Mouse (Mus musculus) midbrain, embryonic 10.5 days (tissue): ENCODE measurements at regions not wholly inside any gene's neighbourhood (a gene's known extent, or its start where the extent isn't known, plus 50 kb on each side); places are given as distances from the start of the nearest gene placed in this dataset.
A peak's percentile ranks its signal among the peaks of the same experiment; 100 is the strongest.

Experiments used
- DNase-seq: peaks from one replicate; pipeline ENCODE4 v3.0.0-alpha.2; 2017; ENCODE audit warnings: low spot score
- H3K27ac ChIP-seq: fragments of 300-500 bp; sonication (generic); replicated peaks from 2 replicates; pipeline ENCODE4 v1.5.1; 2016; ENCODE audit warnings: mild to moderate bottlenecking
- H3K27me3 ChIP-seq: fragments of 300-500 bp; sonication (generic); 2 replicates; pipeline ENCODE4 v1.6.1; 2016; ENCODE audit warnings: low read depth, mild to moderate bottlenecking; ENCODE audit not compliant: poor library complexity, severe bottlenecking
- H3K36me3 ChIP-seq: fragments of 300-500 bp; sonication (generic); 2 replicates; pipeline ENCODE4 v1.6.1; 2016; ENCODE audit warnings: mild to moderate bottlenecking, moderate library complexity
- H3K4me1 ChIP-seq: fragments of 300-500 bp; sonication (generic); 2 replicates; pipeline ENCODE4 v1.6.1; 2016
- H3K4me3 ChIP-seq: fragments of 300-500 bp; sonication (generic); 2 replicates; pipeline ENCODE4 v1.5.1; 2016; ENCODE audit warnings: mild to moderate bottlenecking, moderate library complexity
- H3K9me3 ChIP-seq: fragments of 300-500 bp; sonication (generic); replicated peaks from 2 replicates; pipeline ENCODE4 v1.6.1; 2016; ENCODE audit warnings: mild to moderate bottlenecking
- WGBS: fragments of 180-500 bp; shearing (Covaris S2); methylation state at CpG from one replicate; pipeline ENCODE4 v1.1.7; 2016; 5-methylcytosine and 5-hydroxymethylcytosine counted together

GRCm38 (mm10) chr10:91734691-91735090 lies 553.6 kb upstream of the Tmpo start:
- no peak overlapping the region for H3K4me3 ChIP-seq
- no peaks in the 10 kb centered on the region for H3K9me3 ChIP-seq
- 81% methylated on average over 8 of the region's 8 CpGs for WGBS
- DNase-seq: no peak
- H3K4me1 ChIP-seq: no peaks in the 10 kb centered on the region
- no peaks in the 10 kb centered on the region for H3K36me3 ChIP-seq
- H3K27me3 ChIP-seq: no peaks in the 10 kb centered on the region; the same call in 1 of the 2 replicates
- no peak overlapping the region for H3K27ac ChIP-seq

- WGBS: 83% methylated on average over 9 of the region's 9 CpGs
These were observed 551.0 kb upstream of the Tmpo start for GRCm38 (mm10) chr10:91732007-91732589.

GRCm38 (mm10) chr10:91730062-91730461 lies 548.9 kb upstream of the Tmpo start:
- 86% methylated on average over 6 of the region's 6 CpGs for WGBS
- H3K36me3 ChIP-seq: no peaks in the 10 kb centered on the region
- H3K4me1 ChIP-seq: no peaks in the 10 kb centered on the region
- no peak overlapping the region for H3K4me3 ChIP-seq
- no peaks in the 10 kb centered on the region; the same call in 1 of the 2 replicates for H3K27me3 ChIP-seq
- no peak for DNase-seq
- no peak overlapping the region for H3K27ac ChIP-seq
- H3K9me3 ChIP-seq: no peaks in the 10 kb centered on the region

More at GRCm38 (mm10) chr10:91732007-91732589, 551.0 kb upstream of the Tmpo start:
- H3K27me3 ChIP-seq: no peaks in the 10 kb centered on the region; the same call in 1 of the 2 replicates
- H3K27ac ChIP-seq: no peak overlapping the region
- H3K4me3 ChIP-seq: no peak overlapping the region
- H3K9me3 ChIP-seq: no peaks in the 10 kb centered on the region
- H3K4me1 ChIP-seq: no peaks in the 10 kb centered on the region
- no peak for DNase-seq
- H3K36me3 ChIP-seq: no peaks in the 10 kb centered on the region

GRCm38 (mm10) chr10:91719561-91720371 lies 538.7 kb upstream of the Tmpo start:
- H3K9me3 ChIP-seq: no peaks in the 10 kb centered on the region
- no peak for DNase-seq
- no peak overlapping the region for H3K4me3 ChIP-seq
- no peaks in the 10 kb centered on the region for H3K36me3 ChIP-seq
- no peaks in the 10 kb centered on the region for H3K27me3 ChIP-seq
- H3K27ac ChIP-seq: no peak overlapping the region
- H3K4me1 ChIP-seq: peaks cover 12% of the 10 kb centered on the region
- WGBS: 95% methylated on average over 9 of the region's 9 CpGs

- no peak for DNase-seq
- WGBS: 90% methylated on average over 7 of the region's 7 CpGs
- Histone ChIP-seq H3K4me1 (no peaks in the 10 kb centered on the region), H3K4me3 (no peak overlapping the region), H3K27me3 (no peaks in the 10 kb centered on the region), H3K36me3 (no peaks in the 10 kb centered on the region), H3K9me3 (no peaks in the 10 kb centered on the region), H3K27ac (no peak overlapping the region)
These were observed 535.5 kb upstream of the Tmpo start for GRCm38 (mm10) chr10:91716604-91717003.

GRCm38 (mm10) chr10:91714648-91715047 lies 533.5 kb upstream of the Tmpo start:
- Histone ChIP-seq H3K4me3 (no peak overlapping the region), H3K27me3 (no peaks in the 10 kb centered on the region), H3K36me3 (no peaks in the 10 kb centered on the region), H3K9me3 (no peaks in the 10 kb centered on the region), H3K27ac (no peak overlapping the region), H3K4me1 (no peaks in the 10 kb centered on the region)
- 89% methylated on average over 3 of the region's 3 CpGs for WGBS
- no peak for DNase-seq

- no peak for DNase-seq
- H3K36me3 ChIP-seq: no peaks in the 10 kb centered on the region
- H3K4me3 ChIP-seq: no peak overlapping the region
- WGBS: 66% methylated on average over 7 of the region's 7 CpGs
- H3K4me1 ChIP-seq: no peaks in the 10 kb centered on the region
- H3K27me3 ChIP-seq: no peaks in the 10 kb centered on the region
- no peaks in the 10 kb centered on the region for H3K9me3 ChIP-seq
- no peak overlapping the region for H3K27ac ChIP-seq
These were observed 532.4 kb upstream of the Tmpo start for GRCm38 (mm10) chr10:91713529-91713928.

- Histone ChIP-seq H3K36me3 (no peaks in the 10 kb centered on the region), H3K4me3 (no peak overlapping the region), H3K27me3 (no peaks in the 10 kb centered on the region), H3K4me1 (no peaks in the 10 kb centered on the region), H3K9me3 (no peaks in the 10 kb centered on the region), H3K27ac (no peak overlapping the region)
- DNase-seq: no peak
- WGBS: 100% methylated on average over 3 of the region's 3 CpGs
These were observed 525.7 kb upstream of the Tmpo start for GRCm38 (mm10) chr10:91706816-91707215.

- no peak overlapping the region for H3K4me3 ChIP-seq
- 74% methylated on average over 3 of the region's 3 CpGs for WGBS
These were observed 523.6 kb upstream of the Tmpo start for GRCm38 (mm10) chr10:91704751-91705150.

GRCm38 (mm10) chr10:91701822-91702221 lies 520.7 kb upstream of the Tmpo start:
- H3K4me3 ChIP-seq: no peak overlapping the region
- H3K4me1 ChIP-seq: no peaks in the 10 kb centered on the region
- 83% methylated on average over 3 of the region's 3 CpGs for WGBS
- no peaks in the 10 kb centered on the region for H3K27me3 ChIP-seq
- H3K27ac ChIP-seq: no peak overlapping the region
- H3K36me3 ChIP-seq: no peaks in the 10 kb centered on the region
- H3K9me3 ChIP-seq: no peaks in the 10 kb centered on the region
- no peak for DNase-seq

More at GRCm38 (mm10) chr10:91704751-91705150, 523.6 kb upstream of the Tmpo start:
- H3K27me3 ChIP-seq: no peaks in the 10 kb centered on the region
- H3K4me1 ChIP-seq: no peaks in the 10 kb centered on the region
- H3K9me3 ChIP-seq: no peaks in the 10 kb centered on the region
- no peaks in the 10 kb centered on the region for H3K36me3 ChIP-seq
- no peak overlapping the region for H3K27ac ChIP-seq
- DNase-seq: no peak

GRCm38 (mm10) chr10:91686082-91686618 lies 505.0 kb upstream of the Tmpo start:
- no peaks in the 10 kb centered on the region for H3K9me3 ChIP-seq
- no peaks in the 10 kb centered on the region for H3K36me3 ChIP-seq
- peak overlapping the region; percentile 79 for H3K27ac ChIP-seq
- peaks cover 16% of the 10 kb centered on the region; the same call in 1 of the 2 replicates for H3K27me3 ChIP-seq
- DNase-seq: peak; percentile 39
- H3K4me3 ChIP-seq: peak overlapping the region; percentile 16; the same call in 1 of the 2 replicates
- WGBS: 37% methylated on average over 8 of the region's 8 CpGs
- H3K4me1 ChIP-seq: peaks cover 33% of the 10 kb centered on the region

GRCm38 (mm10) chr10:91685164-91686027 lies 504.3 kb upstream of the Tmpo start:
- Histone ChIP-seq H3K36me3 (no peaks in the 10 kb centered on the region), H3K4me3 (peak overlapping the region; percentile 16; the same call in 1 of the 2 replicates), H3K9me3 (no peaks in the 10 kb centered on the region), H3K4me1 (peaks cover 33% of the 10 kb centered on the region), H3K27ac (peak overlapping the region; percentile 79), H3K27me3 (peaks cover 16% of the 10 kb centered on the region; the same call in 1 of the 2 replicates)
- peak; percentile 45 for DNase-seq
- WGBS: 41% methylated on average over 8 of the region's 8 CpGs
